Mouse (Mus musculus) kidney, embryonic 15.5 days (tissue): ENCODE data around the gene Cdca7l. TPM values are rescaled to one million over a fixed set of nuclear protein-coding genes. Genes with fewer than 3 reads are reported as not detected.
"Not testable (repeated sequence)": the region's sequence is repeated elsewhere in the genome, so short reads cannot be mapped to it uniquely, and the experiment has no call there.

Source experiments
- ATAC-seq: fragments of 200-750 bp; cut with Nextera tagmentation; replicated peaks from 2 replicates; pipeline ENCODE4 v1.8.0; 2017; ENCODE audit warnings: moderate TSS enrichment; ENCODE audit not compliant: low FRiP score
- H3K27ac ChIP-seq: fragments of 300-500 bp; sonication (generic); 2 replicates; pipeline ENCODE4 v1.5.1; 2015; ENCODE audit warnings: mild to moderate bottlenecking, inconsistent platforms
- H3K27me3 ChIP-seq: fragments of 300-500 bp; sonication (generic); 2 replicates; pipeline ENCODE4 v1.6.1; 2015; ENCODE audit warnings: inconsistent platforms
- H3K36me3 ChIP-seq: fragments of 300-500 bp; sonication (generic); 2 replicates; pipeline ENCODE4 v1.6.1; 2015; ENCODE audit warnings: inconsistent platforms
- H3K4me1 ChIP-seq: fragments of 300-500 bp; sonication (generic); 2 replicates; pipeline ENCODE4 v1.6.1; 2015; ENCODE audit warnings: inconsistent platforms
- H3K4me2 ChIP-seq: fragments of 300-500 bp; sonication (generic); 2 replicates; pipeline ENCODE4 v1.6.1; 2015; ENCODE audit warnings: moderate library complexity, mild to moderate bottlenecking, inconsistent platforms
- H3K4me3 ChIP-seq: fragments of 300-500 bp; sonication (generic); replicated peaks from 2 replicates; pipeline ENCODE4 v1.5.1; 2015; ENCODE audit warnings: mild to moderate bottlenecking, inconsistent platforms
- H3K9ac ChIP-seq: fragments of 300-500 bp; sonication (generic); 2 replicates; pipeline ENCODE4 v1.6.1; 2015; ENCODE audit warnings: mild to moderate bottlenecking, inconsistent platforms
- H3K9me3 ChIP-seq: fragments of 300-500 bp; sonication (generic); replicated peaks from 2 replicates; pipeline ENCODE4 v1.6.1; 2016; ENCODE audit warnings: inconsistent platforms
- WGBS: fragments of 180-500 bp; shearing (Covaris S2); methylation state at CpG from one replicate; pipeline ENCODE4 v1.1.7; 2015; ENCODE audit warnings: mixed read lengths; 5-methylcytosine and 5-hydroxymethylcytosine counted together
- polyA plus RNA-seq: library from polyadenylated mRNA; unstranded; fragments of >200 nt; fragmentation: Nextera tagmentation; extraction: Ambion mirVana; gene quantifications from 2 replicates; pipeline ENCODE4 v1.2.1, GENCODE M21; 2015

Cdca7l gene
- 56.0 and 60.6 TPM in 2 replicates for polyA plus RNA-seq

DNA sequence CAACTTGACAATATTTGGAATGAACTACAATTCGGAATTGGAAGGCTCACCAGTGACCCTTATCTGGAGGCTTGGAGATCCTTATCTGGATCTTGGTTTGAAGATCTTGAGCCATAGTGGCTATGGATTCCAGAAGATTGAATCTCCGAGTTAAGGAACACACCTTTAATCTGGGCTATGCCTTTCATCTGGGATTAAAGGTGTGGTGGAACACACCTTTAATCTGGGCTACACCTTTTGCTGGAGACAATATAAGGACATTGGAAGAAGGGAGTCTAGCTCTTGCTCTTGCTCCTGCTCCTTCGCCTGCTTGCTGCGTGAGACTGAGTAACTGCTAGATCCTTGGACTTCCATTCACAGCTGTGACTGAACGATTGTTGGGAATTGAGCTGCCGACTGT, at the start of gene Cdca7l:
Cdca7l (plus strand) TSS at position 301 of the 400 bp plus-strand sequence.
- ATAC-seq, H3K36me3 ChIP-seq, H3K4me2 ChIP-seq, H3K27ac ChIP-seq, H3K9ac ChIP-seq, H3K4me3 ChIP-seq, H3K4me1 ChIP-seq, H3K9me3 ChIP-seq: not testable (repeated sequence)
- 94% methylated on average over 2 of the region's 6 CpGs for WGBS
- peaks cover 32% of the 10 kb centered on the region for H3K27me3 ChIP-seq

DNA sequence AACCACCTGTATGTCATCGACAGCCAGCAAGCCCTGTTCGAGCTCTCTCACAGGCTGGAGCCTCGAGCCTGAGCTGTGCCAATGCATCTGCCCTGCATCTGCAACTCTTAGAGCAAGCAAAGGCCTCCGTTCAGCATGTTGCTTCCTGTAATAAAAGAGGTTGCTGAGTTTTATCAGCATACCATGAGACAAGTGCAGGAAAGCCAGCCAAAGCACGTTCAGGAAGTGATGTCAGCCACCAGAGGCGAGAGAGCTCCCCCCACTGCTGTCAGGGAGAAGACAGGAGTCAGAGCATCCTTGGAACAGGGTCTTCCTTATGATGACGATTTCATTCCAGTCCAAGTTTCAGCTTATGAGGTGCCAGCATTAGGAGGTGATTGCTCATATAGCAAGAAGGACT, 48.1 kb upstream of the Cdca7l start:
- no peak overlapping the region for H3K4me2 ChIP-seq
- no peak overlapping the region for H3K4me3 ChIP-seq
- H3K4me1 ChIP-seq, result peaks cover 19% of the 10 kb centered on the region
- H3K36me3 ChIP-seq, result no peaks in the 10 kb centered on the region
- no peak overlapping the region for H3K9ac ChIP-seq
- H3K27ac ChIP-seq, result no peak overlapping the region
- no peaks in the 10 kb centered on the region for H3K27me3 ChIP-seq
- WGBS, result 53% methylated on average over 7 of the region's 7 CpGs
- no peaks in the 10 kb centered on the region for H3K9me3 ChIP-seq
- ATAC-seq, result no peak

DNA sequence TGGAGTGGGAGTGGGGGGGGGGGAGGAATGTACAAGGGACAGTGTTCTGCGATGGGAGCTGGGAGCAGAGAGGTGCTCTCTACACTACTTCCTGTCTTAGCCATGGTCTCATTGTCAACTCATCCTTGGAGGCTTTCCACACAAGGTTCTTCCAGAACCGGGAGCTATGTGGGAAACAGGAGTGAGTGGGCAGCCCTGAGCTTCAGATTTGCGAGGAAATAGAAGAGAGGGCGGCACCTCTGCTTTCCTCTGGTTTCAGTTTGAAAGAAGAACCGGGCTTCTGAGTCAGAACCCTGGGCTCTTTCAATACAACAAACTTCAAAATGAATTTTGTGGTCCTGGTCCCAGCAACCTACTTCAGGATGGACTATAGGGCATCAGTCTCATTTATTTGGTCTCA, 43.7 kb upstream of the Cdca7l start:
- ATAC-seq, result no peak
- Histone ChIP-seq H3K4me1 (peaks cover 20% of the 10 kb centered on the region), H3K27ac (no peak overlapping the region), H3K4me3 (no peak overlapping the region), H3K27me3 (no peaks in the 10 kb centered on the region), H3K9me3 (no peaks in the 10 kb centered on the region), H3K9ac (no peak overlapping the region), H3K36me3 (no peaks in the 10 kb centered on the region), H3K4me2 (no peak overlapping the region)
- WGBS, result 72% methylated on average over 5 of the region's 5 CpGs

DNA sequence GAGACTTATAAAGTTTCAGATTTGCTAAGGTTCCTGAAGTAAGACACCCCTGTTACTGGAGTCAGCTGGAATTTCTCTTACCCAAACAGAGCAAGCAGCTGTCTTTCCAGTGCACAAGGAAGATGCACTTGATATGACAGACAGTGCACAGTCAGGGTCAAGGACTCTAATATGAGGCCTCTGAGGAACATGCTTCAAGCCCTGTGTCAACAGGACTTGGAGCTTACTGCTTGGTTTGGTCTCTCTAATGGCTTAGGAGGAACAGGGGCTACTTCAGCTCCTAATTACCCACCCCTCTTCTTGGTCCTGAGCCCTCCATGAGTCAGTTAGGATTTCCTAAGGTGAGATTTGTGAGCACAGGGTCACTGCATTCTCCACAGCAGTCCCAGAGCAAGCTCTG, 43.2 kb upstream of the Cdca7l start:
- Histone ChIP-seq H3K27ac (no peak overlapping the region), H3K9me3 (no peaks in the 10 kb centered on the region), H3K4me3 (no peak overlapping the region), H3K4me1 (peaks cover 18% of the 10 kb centered on the region), H3K9ac (no peak overlapping the region), H3K4me2 (no peak overlapping the region), H3K27me3 (no peaks in the 10 kb centered on the region), H3K36me3 (no peaks in the 10 kb centered on the region)
- ATAC-seq, result no peak

DNA sequence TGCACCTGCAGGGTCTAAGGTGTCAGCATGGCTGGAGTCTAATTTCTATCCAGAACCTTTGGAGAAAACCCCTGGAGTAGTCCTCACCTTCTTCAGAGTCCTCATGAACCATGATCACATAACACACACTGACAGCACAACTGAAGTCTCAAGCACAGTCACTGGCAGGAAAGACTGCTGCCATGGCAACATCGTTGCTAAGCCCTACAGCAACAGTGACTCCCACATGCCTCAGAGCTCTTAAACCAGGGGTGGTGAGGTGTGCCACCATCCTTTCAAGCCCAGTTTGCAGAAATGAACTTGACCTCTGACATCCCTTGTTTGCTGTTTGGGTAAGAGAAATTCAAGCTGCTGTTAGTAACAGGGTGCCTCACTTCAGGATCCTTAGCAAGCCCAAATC, 42.4 kb upstream of the Cdca7l start:
- Histone ChIP-seq H3K27ac (no peak overlapping the region), H3K4me2 (no peak overlapping the region), H3K9ac (no peak overlapping the region), H3K27me3 (no peaks in the 10 kb centered on the region), H3K9me3 (no peaks in the 10 kb centered on the region), H3K36me3 (no peaks in the 10 kb centered on the region), H3K4me3 (no peak overlapping the region), H3K4me1 (peaks cover 16% of the 10 kb centered on the region)
- peak; percentile 82 for ATAC-seq
- 11% methylated on average over 1 of the region's 1 CpGs for WGBS

DNA sequence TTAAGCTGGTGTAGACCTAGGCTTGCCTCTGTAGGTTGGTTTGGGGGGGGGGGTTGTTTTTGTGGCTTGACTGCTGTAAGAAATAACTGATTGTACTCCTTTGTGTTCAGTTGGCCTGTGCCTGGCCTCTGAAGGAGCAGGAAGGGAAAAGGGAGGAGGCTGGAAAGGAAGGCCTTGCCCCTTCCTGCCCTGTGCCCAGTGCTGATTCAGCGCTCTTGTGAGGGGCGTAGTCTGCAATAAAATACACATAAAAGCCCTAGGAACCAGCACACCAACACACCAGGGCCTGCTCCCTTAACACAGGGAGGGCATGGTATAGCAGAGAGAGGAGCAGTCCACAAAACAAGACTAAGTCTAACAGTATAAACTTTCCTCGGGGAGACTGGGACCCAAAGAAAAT, 40.8 kb upstream of the Cdca7l start:
- H3K9me3 ChIP-seq, result no peaks in the 10 kb centered on the region
- no peak overlapping the region for H3K4me2 ChIP-seq
- peaks cover 16% of the 10 kb centered on the region for H3K4me1 ChIP-seq
- no peaks in the 10 kb centered on the region for H3K27me3 ChIP-seq
- no peak overlapping the region for H3K9ac ChIP-seq
- H3K27ac ChIP-seq, result 0 out of 2 replicates have a peak overlapping the region, but pooled peaks have one; percentile 51
- no peaks in the 10 kb centered on the region for H3K36me3 ChIP-seq
- H3K4me3 ChIP-seq, result no peak overlapping the region
- WGBS, result 52% methylated on average over 3 of the region's 3 CpGs
- peak; percentile 49; the same call in 1 of the 2 replicates for ATAC-seq

DNA sequence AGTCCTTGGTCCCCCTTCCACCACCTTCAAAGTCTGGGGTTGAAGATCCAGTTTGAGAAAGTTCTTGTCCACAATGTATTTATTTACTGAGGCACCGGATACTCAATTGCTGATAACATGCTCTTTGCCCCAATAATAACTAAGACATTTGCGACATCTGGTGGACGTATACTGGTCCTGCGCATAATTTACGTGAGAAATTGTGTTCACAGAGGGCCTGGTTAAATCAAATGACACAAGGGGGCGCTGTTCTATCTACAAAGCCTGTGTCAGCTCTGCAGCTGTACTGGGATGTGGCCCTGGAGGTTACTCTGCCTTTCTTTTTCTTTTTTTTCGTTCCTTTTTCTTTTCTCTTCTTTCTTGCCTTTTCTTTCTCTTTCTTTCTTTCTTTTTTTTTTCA, 39.2 kb upstream of the Cdca7l start:
- no peak overlapping the region for H3K4me2 ChIP-seq
- no peak overlapping the region for H3K9ac ChIP-seq
- H3K9me3 ChIP-seq, result no peaks in the 10 kb centered on the region
- H3K27me3 ChIP-seq, result no peaks in the 10 kb centered on the region
- no peak overlapping the region for H3K27ac ChIP-seq
- peak; percentile 30; the same call in 1 of the 2 replicates for ATAC-seq
- 8% methylated on average over 7 of the region's 7 CpGs for WGBS
- H3K4me3 ChIP-seq, result no peak overlapping the region
- H3K36me3 ChIP-seq, result no peaks in the 10 kb centered on the region
- peaks cover 16% of the 10 kb centered on the region for H3K4me1 ChIP-seq

DNA sequence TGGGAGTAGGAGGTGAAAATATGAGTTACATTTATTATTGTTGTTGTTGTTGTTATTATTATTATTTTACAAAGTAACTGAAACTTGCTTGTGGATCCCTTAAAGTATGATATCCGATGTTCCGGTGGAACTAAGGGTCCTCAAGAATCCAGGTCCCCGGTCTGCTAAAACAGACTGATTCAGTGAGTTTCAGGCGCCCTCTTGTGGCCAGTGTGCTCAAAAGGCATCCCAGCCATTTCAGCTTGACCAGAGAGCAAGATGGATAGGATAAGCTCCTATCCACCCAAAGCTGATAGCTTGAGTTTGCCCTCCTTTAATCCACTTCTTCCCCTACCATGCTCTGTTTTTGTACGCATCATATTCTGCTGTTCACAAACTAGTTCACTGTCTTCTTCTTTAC, 35.0 kb upstream of the Cdca7l start:
- Histone ChIP-seq H3K9me3 (no peaks in the 10 kb centered on the region), H3K4me1 (no peaks in the 10 kb centered on the region), H3K27me3 (no peaks in the 10 kb centered on the region), H3K4me2 (no peak overlapping the region), H3K27ac (no peak overlapping the region), H3K4me3 (no peak overlapping the region), H3K36me3 (no peaks in the 10 kb centered on the region), H3K9ac (no peak overlapping the region)
- no peak; the same call in 1 of the 2 replicates for ATAC-seq
- 7% methylated on average over 5 of the region's 5 CpGs for WGBS

DNA sequence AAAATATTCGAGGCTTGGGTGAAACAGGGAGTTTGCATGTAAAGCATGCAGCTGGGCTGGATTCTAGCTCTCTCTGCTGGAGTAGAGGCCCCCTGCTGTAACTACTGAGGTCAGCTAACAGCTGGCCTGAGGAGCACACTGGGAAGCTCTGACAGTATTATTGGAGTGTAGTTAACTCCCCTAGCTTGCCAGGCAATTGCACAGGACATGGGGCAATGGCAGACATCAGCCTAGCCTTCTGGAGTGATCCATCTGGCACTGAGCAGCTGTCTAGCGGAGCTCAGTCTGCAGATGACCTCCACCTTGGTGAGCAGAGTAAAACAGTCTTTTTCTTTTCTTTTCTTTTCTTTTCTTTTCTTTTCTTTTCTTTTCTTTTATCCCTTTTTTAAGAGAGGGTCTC, 33.9 kb upstream of the Cdca7l start:
- Histone ChIP-seq H3K36me3 (no peaks in the 10 kb centered on the region), H3K9me3 (no peaks in the 10 kb centered on the region), H3K27me3 (no peaks in the 10 kb centered on the region), H3K4me2 (no peak overlapping the region), H3K9ac (no peak overlapping the region), H3K27ac (no peak overlapping the region), H3K4me1 (no peaks in the 10 kb centered on the region), H3K4me3 (no peak overlapping the region)
- ATAC-seq, result no peak; the same call in 1 of the 2 replicates
- 45% methylated on average over 2 of the region's 2 CpGs for WGBS

DNA sequence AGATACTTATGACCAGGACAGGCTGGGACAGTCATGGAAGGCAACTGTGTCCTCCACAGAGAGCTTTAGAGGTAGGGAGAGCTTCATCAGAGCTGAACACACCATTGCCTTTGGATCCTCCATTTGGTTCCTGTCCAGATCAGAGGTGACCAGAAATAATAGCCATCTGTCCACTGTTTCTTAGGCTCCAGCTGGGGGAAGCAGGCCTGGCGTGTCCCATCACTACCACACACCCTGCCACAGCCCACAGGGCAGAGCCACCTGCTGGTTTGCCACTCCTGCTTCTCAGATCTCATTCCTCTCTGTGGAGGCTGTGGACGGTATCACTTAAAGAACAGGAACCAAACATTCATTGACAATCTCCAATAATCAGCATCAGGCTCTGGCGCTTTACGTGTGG, 32.9 kb upstream of the Cdca7l start:
- Histone ChIP-seq H3K4me3 (no peak overlapping the region), H3K36me3 (no peaks in the 10 kb centered on the region), H3K4me2 (no peak overlapping the region), H3K9ac (no peak overlapping the region), H3K4me1 (no peaks in the 10 kb centered on the region), H3K27me3 (no peaks in the 10 kb centered on the region), H3K9me3 (no peaks in the 10 kb centered on the region), H3K27ac (no peak overlapping the region)
- ATAC-seq, result no peak
- WGBS, result 91% methylated on average over 4 of the region's 4 CpGs

DNA sequence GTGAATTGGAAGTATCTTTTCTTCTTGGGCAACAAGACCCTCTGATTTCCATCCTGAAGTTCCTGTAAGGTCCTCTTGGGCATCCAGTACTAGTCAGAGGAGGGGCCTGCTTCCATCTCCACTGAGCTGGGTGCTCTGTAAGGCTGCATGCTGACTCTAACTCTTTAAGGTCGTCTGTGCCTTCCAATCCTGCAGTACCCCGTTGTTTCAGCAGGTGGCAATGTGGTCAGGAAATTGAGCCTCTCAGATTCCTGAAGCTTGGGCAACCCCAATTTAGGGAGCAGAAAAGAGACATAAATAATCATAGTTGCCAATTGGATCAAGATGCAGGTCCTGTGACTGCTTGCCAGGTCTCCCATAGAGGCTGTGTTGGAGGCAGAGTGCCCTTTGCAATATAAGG, 31.5 kb upstream of the Cdca7l start:
- no peak overlapping the region for H3K4me2 ChIP-seq
- no peaks in the 10 kb centered on the region for H3K4me1 ChIP-seq
- no peak overlapping the region for H3K27ac ChIP-seq
- ATAC-seq, result no peak
- no peaks in the 10 kb centered on the region for H3K36me3 ChIP-seq
- no peak overlapping the region for H3K9ac ChIP-seq
- no peaks in the 10 kb centered on the region for H3K9me3 ChIP-seq
- H3K4me3 ChIP-seq, result no peak overlapping the region
- H3K27me3 ChIP-seq, result no peaks in the 10 kb centered on the region
- 0% methylated on average over 2 of the region's 2 CpGs for WGBS

DNA sequence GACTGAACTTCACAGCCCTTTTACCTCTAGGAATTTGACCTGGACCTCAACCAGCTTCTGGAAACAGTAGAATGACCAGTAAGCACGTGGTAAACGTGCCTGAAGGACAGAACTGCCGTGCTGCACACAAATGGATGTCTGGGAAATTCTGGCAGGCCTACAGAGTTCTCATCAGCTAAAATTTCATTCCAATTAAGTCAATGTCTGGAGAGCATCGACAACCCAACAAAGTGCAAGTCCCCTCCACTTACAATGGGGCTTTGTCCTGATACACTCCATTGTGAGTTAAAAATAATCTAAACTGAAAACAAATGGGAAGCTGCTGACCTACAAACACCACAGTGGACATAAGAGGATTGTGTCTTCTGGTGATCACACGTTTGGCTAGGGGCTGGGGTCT, 27.2 kb upstream of the Cdca7l start:
- Histone ChIP-seq H3K9ac (no peak overlapping the region), H3K4me1 (no peaks in the 10 kb centered on the region), H3K27me3 (no peaks in the 10 kb centered on the region), H3K9me3 (no peaks in the 10 kb centered on the region), H3K36me3 (no peaks in the 10 kb centered on the region), H3K4me2 (no peak overlapping the region), H3K27ac (no peak overlapping the region), H3K4me3 (no peak overlapping the region)
- WGBS, result 65% methylated on average over 5 of the region's 5 CpGs
- ATAC-seq, result no peak

DNA sequence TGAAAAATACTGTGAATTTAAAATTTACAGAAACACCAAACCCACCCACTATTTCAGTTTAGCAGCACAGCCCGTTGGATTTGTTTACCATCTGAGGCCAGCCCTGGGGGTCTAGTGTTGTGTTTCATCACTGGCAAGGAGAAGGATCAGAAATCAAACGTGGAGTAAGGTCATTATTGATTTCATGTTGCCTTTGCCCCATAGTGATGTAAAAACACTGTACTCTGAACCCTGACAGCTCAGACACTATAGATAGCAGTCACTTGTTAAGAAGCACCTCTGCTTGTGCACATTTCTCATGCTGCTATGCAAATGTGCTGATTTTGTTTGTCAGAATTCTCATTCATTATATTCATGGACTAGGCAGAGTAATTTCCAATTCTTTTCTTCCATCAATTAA, 22.7 kb upstream of the Cdca7l start:
- ATAC-seq, result no peak
- 31% methylated on average over 2 of the region's 2 CpGs for WGBS
- H3K9ac ChIP-seq, result no peak overlapping the region
- H3K27ac ChIP-seq, result no peak overlapping the region
- no peak overlapping the region for H3K4me3 ChIP-seq
- 0 out of 2 replicates have a peak, but pooled peaks cover 4% of the 10 kb centered on the region for H3K4me1 ChIP-seq
- no peaks in the 10 kb centered on the region for H3K27me3 ChIP-seq
- no peak overlapping the region for H3K4me2 ChIP-seq
- H3K36me3 ChIP-seq, result no peaks in the 10 kb centered on the region
- no peaks in the 10 kb centered on the region for H3K9me3 ChIP-seq
